Mouse (Mus musculus) C2C12 (cell line): ENCODE data around the gene Rnf181. TPM values are rescaled to one million over a fixed set of nuclear protein-coding genes. Genes with fewer than 3 reads are reported as not detected.

Experiments
- H3K27me3 ChIP-seq: one replicate; pipeline ENCODE4 v1.6.1; 2011; ENCODE audit not compliant: control insufficient read depth, insufficient read depth, insufficient read length
- H3K36me3 ChIP-seq: one replicate; pipeline ENCODE4 v1.6.1; 2011; ENCODE audit not compliant: control insufficient read depth, insufficient read depth
- H3K4me3 ChIP-seq: one replicate; pipeline ENCODE4 v1.5.1; 2011; ENCODE audit warnings: mild to moderate bottlenecking, control low read depth; ENCODE audit not compliant: poor library complexity, insufficient read depth, severe bottlenecking
- H3K79me2 ChIP-seq: one replicate; pipeline ENCODE4 v1.6.1; 2011; ENCODE audit not compliant: control insufficient read depth, insufficient read depth
- H3K79me3 ChIP-seq: one replicate; pipeline ENCODE4 v1.6.1; 2011; ENCODE audit warnings: low read depth, control low read depth
- H3ac ChIP-seq: one replicate; pipeline ENCODE3; 2011; ENCODE audit warnings: low read depth; ENCODE audit not compliant: control insufficient read depth, insufficient read length
- CEBPB ChIP-seq: IDR thresholded peaks from one replicate; pipeline ENCODE4 v1.6.1; 2011; ENCODE audit warnings: low read depth, mild to moderate bottlenecking, control low read depth, moderate library complexity
- CTCF ChIP-seq: IDR thresholded peaks from one replicate; pipeline ENCODE4 v1.5.1; 2011; ENCODE audit not compliant: control insufficient read depth, insufficient read depth, insufficient read length
- FOSL1 ChIP-seq: IDR thresholded peaks from one replicate; pipeline ENCODE4 v1.8.0; 2011; ENCODE audit warnings: mild to moderate bottlenecking, low read length; ENCODE audit not compliant: poor library complexity, insufficient read depth, severe bottlenecking
- MAX ChIP-seq: IDR thresholded peaks from one replicate; pipeline ENCODE4 v1.6.1; 2011; ENCODE audit warnings: mild to moderate bottlenecking, control low read depth
- MYOD1 ChIP-seq: IDR thresholded peaks from one replicate; pipeline ENCODE4 v1.6.1; 2011; ENCODE audit warnings: low read depth; ENCODE audit not compliant: control insufficient read depth, insufficient read length
- MYOG ChIP-seq: IDR thresholded peaks from one replicate; pipeline ENCODE4 v1.6.1; 2011; ENCODE audit not compliant: control insufficient read depth, insufficient read length; ENCODE audit errors: extremely low read depth
- USF1 ChIP-seq: IDR thresholded peaks from one replicate; pipeline ENCODE4 v1.6.1; 2011; ENCODE audit warnings: low read depth, mild to moderate bottlenecking, control low read depth, moderate library complexity
- polyA plus RNA-seq: library from polyadenylated mRNA; unstranded; fragments of >200 nt; fragmentation: generic; extraction: Trizol; gene quantifications from one replicate; pipeline ENCODE4 v1.2.1, GENCODE M21; 2012; ENCODE audit warnings: missing spikeins

Gene Rnf181
- polyA plus RNA-seq, 1 experiment = 108 TPM

DNA sequence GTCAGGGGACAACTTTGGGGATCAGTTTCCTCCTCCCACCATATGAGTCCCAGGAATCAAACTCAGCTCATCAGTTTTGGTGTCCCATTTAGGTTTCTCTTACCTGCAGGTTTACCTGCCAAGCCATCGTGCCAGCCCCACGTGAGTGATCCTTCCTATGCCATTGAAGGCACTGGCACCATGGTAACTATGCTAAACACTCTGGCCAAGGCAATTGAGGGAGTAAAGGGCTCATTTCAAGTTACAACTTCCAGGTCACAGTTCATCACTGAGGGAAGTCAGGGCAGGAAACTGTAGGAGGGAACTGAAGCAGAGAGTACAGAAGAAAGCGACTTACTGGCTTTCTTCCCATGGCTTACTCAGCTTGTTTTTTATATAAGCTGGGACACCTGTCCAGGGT is 452 bp downstream of the Rnf181 start:
- H3K36me3 ChIP-seq = no peaks in the 10 kb centered on the region
- H3K27me3 ChIP-seq = no peaks in the 10 kb centered on the region
- H3K79me3 ChIP-seq = peaks cover 9% of the 10 kb centered on the region
- no peak for TF ChIP-seq USF1
- no peak for TF ChIP-seq FOSL1
- TF ChIP-seq MYOG = no peak
- TF ChIP-seq MAX = no peak
- no peak for TF ChIP-seq CEBPB
- no peak for TF ChIP-seq CTCF
- TF ChIP-seq MYOD1 = no peak
- H3ac ChIP-seq = no peak overlapping the region
- peaks cover 8% of the 10 kb centered on the region for H3K79me2 ChIP-seq
- H3K4me3 ChIP-seq = no peak overlapping the region

DNA sequence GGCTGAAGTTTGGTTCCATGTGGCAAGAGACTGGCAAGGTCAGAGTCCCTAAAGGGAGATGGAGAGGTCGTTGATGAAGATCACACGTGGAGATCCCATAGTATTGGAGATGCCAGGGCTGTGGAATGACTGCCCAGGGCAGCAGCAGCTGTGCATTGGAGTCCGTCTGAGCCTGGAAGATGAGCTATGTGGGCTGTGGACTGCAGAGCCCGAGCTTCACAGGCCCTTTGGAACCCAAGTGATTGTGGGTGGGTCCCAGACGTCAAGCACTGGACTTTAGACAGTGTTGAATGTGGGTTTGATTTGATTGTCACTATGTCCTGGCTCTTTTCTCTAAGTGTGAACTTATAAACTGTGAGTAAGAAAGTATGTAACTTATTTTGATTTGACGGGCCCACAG is 1.8 kb downstream of the Rnf181 start:
- Histone ChIP-seq H3ac (no peak overlapping the region), H3K36me3 (peaks cover 10% of the 10 kb centered on the region), H3K4me3 (no peak overlapping the region), H3K27me3 (no peaks in the 10 kb centered on the region), H3K79me2 (peaks cover 21% of the 10 kb centered on the region), H3K79me3 (peaks cover 13% of the 10 kb centered on the region)
- TF ChIP-seq USF1 (no peak), MYOD1 (no peak), CEBPB (no peak), MAX (no peak), FOSL1 (no peak), CTCF (no peak), MYOG (no peak)

DNA sequence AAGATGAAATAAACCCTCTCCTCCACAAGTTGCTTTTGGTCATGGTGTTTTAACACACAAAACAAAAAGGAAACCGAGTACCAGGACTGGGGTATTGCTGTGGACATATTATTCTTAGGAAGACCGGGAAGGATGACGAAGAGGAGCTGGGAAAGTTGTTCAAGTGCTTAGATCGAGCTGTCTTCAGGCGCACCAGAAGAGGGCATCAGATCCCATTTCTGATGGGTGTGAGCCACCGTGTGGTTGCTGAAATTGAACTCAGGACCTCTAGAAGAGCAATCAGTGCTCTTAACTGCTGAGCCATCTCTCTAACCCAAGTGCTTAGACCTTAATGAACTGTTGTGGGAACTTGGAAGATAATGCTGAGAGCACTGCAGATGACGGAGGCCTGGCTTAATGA is 2.7 kb downstream of the Rnf181 start:
- Histone ChIP-seq H3K36me3 (peaks cover 15% of the 10 kb centered on the region), H3K79me3 (peaks cover 13% of the 10 kb centered on the region), H3ac (no peak overlapping the region), H3K27me3 (no peaks in the 10 kb centered on the region), H3K79me2 (peaks cover 21% of the 10 kb centered on the region), H3K4me3 (no peak overlapping the region)
- TF ChIP-seq MAX (no peak), CTCF (peak; percentile 21), MYOG (no peak), CEBPB (no peak), FOSL1 (no peak)

DNA sequence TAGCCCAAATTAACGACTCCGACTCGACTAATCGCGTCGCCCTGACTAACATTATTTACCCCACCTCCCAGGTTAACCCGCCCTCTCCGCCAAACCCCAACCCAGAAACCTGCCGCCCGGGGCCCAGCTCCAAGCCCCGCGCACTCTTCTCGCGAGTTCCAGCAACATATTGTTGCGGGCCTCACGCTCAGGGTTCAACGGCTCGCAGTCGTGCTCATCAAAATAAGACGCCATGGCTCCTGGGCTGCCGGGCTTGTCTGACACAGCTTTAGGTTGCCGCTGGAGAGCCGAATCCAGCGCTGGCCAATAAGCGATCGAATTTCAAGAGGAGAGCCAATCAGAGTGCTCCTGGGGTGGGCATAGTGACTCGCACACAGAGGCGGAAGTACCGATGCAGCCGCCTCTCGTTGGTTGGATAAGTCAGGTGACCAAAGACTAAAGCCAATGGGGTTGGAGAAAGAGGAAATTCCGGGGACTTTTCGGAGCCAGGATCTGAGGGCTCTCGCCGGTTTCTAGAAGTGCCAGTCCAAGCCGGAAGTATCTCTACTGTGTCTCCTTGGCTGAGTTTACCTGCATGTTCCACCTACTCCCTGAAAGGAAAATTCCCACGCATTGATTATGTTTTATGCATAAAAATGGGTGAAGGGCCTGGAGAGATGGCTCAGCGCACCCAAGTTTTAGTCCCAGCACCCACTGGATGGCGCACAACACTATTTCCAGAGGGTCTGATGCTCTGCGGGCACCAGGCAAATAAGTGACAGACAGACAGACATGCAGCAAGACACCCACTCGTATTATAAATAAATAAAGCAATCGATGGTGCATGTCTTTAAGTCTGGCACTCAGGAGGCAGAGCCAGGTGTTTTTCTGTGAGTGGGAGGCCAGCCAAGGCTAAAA is 4.4 kb downstream of the Rnf181 start:
- peak; percentile 96 for TF ChIP-seq USF1
- no peak for TF ChIP-seq MYOD1
- TF ChIP-seq CTCF = peak; percentile 9
- Histone ChIP-seq H3K27me3 (no peaks in the 10 kb centered on the region), H3ac (peak overlapping the region; percentile 70), H3K79me3 (peaks cover 13% of the 10 kb centered on the region), H3K36me3 (peaks cover 24% of the 10 kb centered on the region), H3K79me2 (peaks cover 21% of the 10 kb centered on the region), H3K4me3 (peak overlapping the region; percentile 82)

DNA sequence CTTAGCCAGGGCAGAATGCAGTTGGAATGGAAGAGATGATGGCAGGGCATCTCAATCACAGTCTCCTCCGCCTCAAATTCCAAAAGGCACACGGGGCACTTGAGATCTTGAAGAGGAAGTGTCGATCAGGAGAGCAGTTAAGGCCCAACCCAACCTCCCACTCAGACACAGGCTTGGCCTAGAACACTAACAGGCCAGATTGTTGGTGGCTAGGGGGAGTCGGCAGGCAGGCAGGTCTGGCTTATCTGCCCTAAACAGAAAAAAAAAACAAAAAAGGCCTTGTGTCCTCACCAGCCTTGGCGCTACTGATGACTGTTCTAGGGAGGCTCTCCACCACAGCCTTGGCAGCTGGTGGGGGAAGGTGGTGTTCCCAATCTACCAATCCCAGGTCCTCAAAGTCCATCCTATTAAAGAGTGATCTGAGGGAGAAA is 5.6 kb downstream of the Rnf181 start:
- Histone ChIP-seq H3K4me3 (peak overlapping the region; percentile 82), H3K36me3 (peaks cover 24% of the 10 kb centered on the region), H3K27me3 (no peaks in the 10 kb centered on the region), H3K79me3 (peaks cover 13% of the 10 kb centered on the region), H3ac (no peak overlapping the region), H3K79me2 (peaks cover 21% of the 10 kb centered on the region)
- no peak for TF ChIP-seq FOSL1
- TF ChIP-seq CEBPB = no peak
- no peak for TF ChIP-seq MAX
- TF ChIP-seq MYOG = no peak
- TF ChIP-seq CTCF = no peak

DNA sequence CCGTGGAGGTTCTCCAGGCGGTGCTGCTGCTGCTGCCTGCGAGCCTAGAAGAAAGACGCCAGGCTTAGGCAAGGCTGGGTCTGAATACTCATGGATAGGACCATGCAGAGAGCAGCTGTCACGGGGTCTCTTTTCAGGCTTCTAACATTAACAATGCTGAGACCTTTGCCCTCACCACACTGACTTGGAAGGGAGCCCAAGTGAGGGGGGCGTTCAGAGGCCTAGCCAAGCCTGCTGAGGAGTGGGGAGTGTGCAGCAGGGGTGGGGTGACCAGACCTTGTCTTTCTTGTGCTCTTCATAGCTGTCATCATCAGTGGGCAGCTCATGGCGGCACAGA is 6.2 kb downstream of the Rnf181 start:
- TF ChIP-seq MYOD1 (no peak), USF1 (no peak), MYOG (no peak), FOSL1 (no peak), CEBPB (no peak), CTCF (no peak), MAX (no peak)

More for the DNA sequence above, 6.2 kb downstream of the Rnf181 start:
- Histone ChIP-seq H3ac (no peak overlapping the region), H3K79me2 (peaks cover 21% of the 10 kb centered on the region), H3K36me3 (peaks cover 24% of the 10 kb centered on the region), H3K4me3 (no peak overlapping the region), H3K79me3 (peaks cover 13% of the 10 kb centered on the region), H3K27me3 (no peaks in the 10 kb centered on the region)
